Mouse (Mus musculus) spleen, adult 2 months (tissue): ENCODE data around the gene Tarm1.

ENCODE experiments used
- CTCF ChIP-seq: fragments of 200-500 bp; IDR thresholded peaks from 2 replicates; pipeline ENCODE4 v1.5.1; 2011; ENCODE audit warnings: mild to moderate bottlenecking, inconsistent platforms; ENCODE audit not compliant: insufficient read depth, insufficient read length, insufficient replicate concordance; ENCODE audit errors: extremely low read depth
- POLR2A ChIP-seq: fragments of 200-500 bp; IDR thresholded peaks from 2 replicates; pipeline ENCODE4 v1.6.1; 2011; ENCODE audit warnings: low read depth, low read length, inconsistent platforms

GRCm38 (mm10) chr7:3442476-3443062, 59.9 kb downstream of the Tarm1 start:
- TF ChIP-seq CTCF (no peak), POLR2A (no peak)
